10 mouse cellular contexts compared by ENCODE assay signal in genomic region chr14:120514821-120515271, GRCm38 (mm10). TPM values are rescaled to one million over a fixed set of nuclear protein-coding genes. Genes with fewer than 3 reads are reported as not detected.
A peak's percentile ranks its signal among the peaks of the same experiment; 100 is the strongest.
DNase-seq lines count a peak whose midpoint lies in the region; TF ChIP-seq lines count a peak whose summit lies in the region.
"Had no signal": no experiment of that assay in that cellular context is flagged by ENCODE, and none has a peak within 500 bp of the region (broad histone marks: within the 10 kb centered on the region; RNA-seq: fewer than 3 reads in every experiment).

No protein-coding gene starts in this region.

- no peak for TF ChIP-seq POLR2A in kidney, adult 2 months (IDR thresholded peaks at IDR 0.05; ENCODE audit: low read depth, low read length)

- H3K4me3 ChIP-seq in kidney, adult 2 months (ENCODE audit: insufficient read depth, low read depth, low read length): no peak overlapping the region
- H3K4me3 ChIP-seq: liver, embryonic 12.5 days; neural tube, embryonic 15.5 days had no signal

- H3K27ac ChIP-seq in kidney, adult 2 months (ENCODE audit: insufficient read depth, low read depth, low read length): no peak overlapping the region
- H3K27ac ChIP-seq: liver, embryonic 12.5 days; neural tube, embryonic 15.5 days had no signal

- 51% methylated on average over 4 of the region's 4 CpGs for WGBS in kidney, adult 2 months

- H3K27me3 ChIP-seq in kidney, adult 2 months (replicated peaks; ENCODE audit: control insufficient read depth, insufficient read depth, low read length): no peaks in the 10 kb centered on the region
- H3K27me3 ChIP-seq: liver, embryonic 12.5 days; neural tube, embryonic 15.5 days had no signal

- H3K36me3 ChIP-seq in kidney, adult 2 months (ENCODE audit: control insufficient read depth, insufficient read depth, low read length): no peaks in the 10 kb centered on the region
- H3K36me3 ChIP-seq: liver, embryonic 12.5 days; neural tube, embryonic 15.5 days had no signal

- peak; percentile 61 for DNase-seq in adrenal gland, adult 2 months
- no peak for DNase-seq in adrenal gland, adult 18-20 months (ENCODE audit: low spot score in 2 of 2)
- peak; percentile 23 for DNase-seq in kidney, adult 2 months
- no peak for DNase-seq in kidney, postnatal 4 days
- DNase-seq in fat pad, adult 2 months (ENCODE audit: extremely low read depth, low read depth, low spot score): peak; percentile 80
- DNase-seq in lung, postnatal 25 days (ENCODE audit: low spot score): peak; percentile 60
- no peak for DNase-seq in right cerebral cortex, postnatal 36 days (ENCODE audit: low spot score in 2 of 2)
- DNase-seq in MN1 (ENCODE audit: low spot score): no peak

- no peak for TF ChIP-seq CTCF in kidney, adult 2 months (conservative IDR thresholded peaks at IDR 0.05; ENCODE audit: insufficient read depth, insufficient read length, low read depth, low read length)

- no peaks in the 10 kb centered on the region for H3K4me1 ChIP-seq in kidney, adult 2 months (ENCODE audit: control insufficient read depth, insufficient read depth, low read length)
- H3K4me1 ChIP-seq: neural tube, embryonic 15.5 days had no signal

RNA-seq across cellular contexts. Expression of gene Rap2a, which starts 36.6 kb away (rescaled TPM):
- total RNA-seq in adrenal gland, adult 2 months (2021): 10 to 100 TPM; 12.4 to 25.8 TPM
- 11.6 and 17.3 TPM in 2 replicates for polyA plus RNA-seq in adrenal gland, adult 2 months (2012; rRNA removed)
- 10 to 100 TPM; 13.7 TPM for total RNA-seq in adrenal gland, adult 18-20 months (2021)
- polyA plus RNA-seq in kidney, adult 2 months (2012; rRNA removed): 9.7 and 12.4 TPM in 2 replicates

Comparison
In these comparisons a context has a peak if more than half of its experiments do, and no peak if none do; other contexts are left out.
1. DNase-seq: peak in adrenal gland, adult 2 months (single experiment), kidney, adult 2 months (single experiment), fat pad, adult 2 months (single experiment) and lung, postnatal 25 days (single experiment); none in adrenal gland, adult 18-20 months (0 of 2), kidney, postnatal 4 days (0 of 2), right cerebral cortex, postnatal 36 days (0 of 2) and MN1 (single experiment).